Mouse (Mus musculus) stomach, embryonic 16.5 days (tissue): ENCODE data around the gene Cdk5r2. TPM values are rescaled to one million over a fixed set of nuclear protein-coding genes. Genes with fewer than 3 reads are reported as not detected.

Experiments
- ATAC-seq: fragments of 200-750 bp; cut with Nextera tagmentation; 2 replicates; pipeline ENCODE4 v1.8.0; 2017; ENCODE audit warnings: moderate number of reproducible peaks, moderate TSS enrichment; ENCODE audit not compliant: insufficient read depth, low FRiP score
- H3K27ac ChIP-seq: fragments of 300-500 bp; sonication (generic); 2 replicates; pipeline ENCODE4 v1.5.1; 2014; ENCODE audit warnings: low read length
- H3K27me3 ChIP-seq: fragments of 300-500 bp; sonication (generic); 2 replicates; pipeline ENCODE4 v1.6.1; 2014; ENCODE audit warnings: low read length, control low read depth, mixed read lengths; ENCODE audit not compliant: control insufficient read depth, insufficient read depth
- H3K36me3 ChIP-seq: fragments of 300-500 bp; sonication (generic); 2 replicates; pipeline ENCODE4 v1.6.1; 2014; ENCODE audit warnings: low read length; ENCODE audit not compliant: control insufficient read depth, insufficient read depth
- H3K4me1 ChIP-seq: fragments of 300-500 bp; sonication (generic); 2 replicates; pipeline ENCODE4 v1.6.1; 2014; ENCODE audit warnings: low read length, control low read depth, mixed read lengths; ENCODE audit not compliant: control insufficient read depth, insufficient read depth
- H3K4me2 ChIP-seq: fragments of 300-500 bp; sonication (generic); 2 replicates; pipeline ENCODE4 v1.6.1; 2014; ENCODE audit warnings: low read depth, low read length, mixed read lengths
- H3K4me3 ChIP-seq: fragments of 300-500 bp; sonication (generic); replicated peaks from 2 replicates; pipeline ENCODE4 v1.5.1; 2014; ENCODE audit warnings: mild to moderate bottlenecking, low read length
- H3K9ac ChIP-seq: fragments of 300-500 bp; sonication (generic); 2 replicates; pipeline ENCODE4 v1.6.1; 2014; ENCODE audit warnings: low read length
- H3K9me3 ChIP-seq: fragments of 300-500 bp; sonication (generic); replicated peaks from 2 replicates; pipeline ENCODE4 v1.6.1; 2016; ENCODE audit warnings: low read length, control low read depth; ENCODE audit not compliant: control insufficient read depth
- WGBS: fragments of 180-500 bp; shearing (Covaris S2); extraction: QIAGEN DNeasy Blood & Tissue Kit; methylation state at CpG from one replicate; pipeline ENCODE4 v1.1.7; 2014; 5-methylcytosine and 5-hydroxymethylcytosine counted together
- microRNA counts: library from miRNA; unstranded; fragments of <30 nt; microRNA quantifications from one replicate; lab custom pipeline; 2016
- microRNA-seq: library from miRNA; unstranded; fragments of <30 nt; microRNA quantifications from one replicate; pipeline ENCODE4, GENCODE M21; 2016
- polyA plus RNA-seq: library from polyadenylated mRNA; unstranded; fragments of >200 nt; fragmentation: Nextera tagmentation; extraction: Ambion mirVana; gene quantifications from 2 replicates; pipeline ENCODE4 v1.2.1, GENCODE M21; 2015

The Cdk5r2 gene
- polyA plus RNA-seq, 1 experiment from 2014 or later: 0.06 TPM

- no peaks in the 10 kb centered on the region for H3K36me3 ChIP-seq
- peaks cover 8% of the 10 kb centered on the region for H3K4me1 ChIP-seq
- no peak for ATAC-seq
- H3K9ac ChIP-seq: no peak overlapping the region
- no peak overlapping the region for H3K4me2 ChIP-seq
- WGBS: 7% methylated on average over 7 of the region's 7 CpGs
- peaks cover 53% of the 10 kb centered on the region for H3K27me3 ChIP-seq
- no peaks in the 10 kb centered on the region for H3K9me3 ChIP-seq
- no peak overlapping the region for H3K4me3 ChIP-seq
- no peak overlapping the region for H3K27ac ChIP-seq
Observed at GRCm38 (mm10) chr1:74897976-74898375, 43.2 kb downstream of the Cdk5r2 start.

- Histone ChIP-seq H3K9ac (no peak overlapping the region; the same call in 1 of the 2 replicates), H3K27ac (no peak overlapping the region; the same call in 1 of the 2 replicates), H3K36me3 (no peaks in the 10 kb centered on the region), H3K4me1 (peaks cover 8% of the 10 kb centered on the region), H3K9me3 (no peaks in the 10 kb centered on the region), H3K4me3 (no peak overlapping the region), H3K4me2 (no peak overlapping the region; the same call in 1 of the 2 replicates), H3K27me3 (peaks cover 44% of the 10 kb centered on the region)
- no peak for ATAC-seq
- 9% methylated on average over 7 of the region's 10 CpGs for WGBS
Observed at GRCm38 (mm10) chr1:74898656-74899431, 44.1 kb downstream of the Cdk5r2 start.

GRCm38 (mm10) chr1:74900341-74901285 is 45.9 kb downstream of the Cdk5r2 start:
- Histone ChIP-seq H3K4me3 (peak overlapping the region; percentile 43), H3K27ac (peak overlapping the region; percentile 59), H3K4me1 (peaks cover 8% of the 10 kb centered on the region), H3K4me2 (peak overlapping the region; percentile 69), H3K27me3 (peaks cover 46% of the 10 kb centered on the region), H3K36me3 (no peaks in the 10 kb centered on the region), H3K9me3 (no peaks in the 10 kb centered on the region), H3K9ac (peak overlapping the region; percentile 55)
- ATAC-seq: peak; percentile 89
- WGBS: 2% methylated on average over 65 of the region's 66 CpGs

- Histone ChIP-seq H3K9me3 (no peaks in the 10 kb centered on the region), H3K4me1 (peaks cover 8% of the 10 kb centered on the region), H3K27ac (no peak overlapping the region), H3K4me2 (no peak overlapping the region), H3K27me3 (peaks cover 46% of the 10 kb centered on the region), H3K4me3 (no peak overlapping the region), H3K9ac (no peak overlapping the region), H3K36me3 (no peaks in the 10 kb centered on the region)
- no peak for ATAC-seq
- WGBS: 7% methylated on average over 3 of the region's 3 CpGs
Observed at GRCm38 (mm10) chr1:74901686-74902085, 47.0 kb downstream of the Cdk5r2 start.

GRCm38 (mm10) chr1:74902191-74902590 is 47.5 kb downstream of the Cdk5r2 start:
- WGBS: 10% methylated on average over 6 of the region's 6 CpGs
- Histone ChIP-seq H3K27ac (no peak overlapping the region), H3K4me3 (no peak overlapping the region), H3K36me3 (no peaks in the 10 kb centered on the region), H3K9ac (no peak overlapping the region), H3K4me2 (no peak overlapping the region), H3K27me3 (peaks cover 41% of the 10 kb centered on the region), H3K4me1 (peaks cover 8% of the 10 kb centered on the region), H3K9me3 (no peaks in the 10 kb centered on the region)
- ATAC-seq: no peak

MicroRNA genes within 50 kb of the gene (microRNA counts, 519-probe panel; counts per million panel counts)
- microRNA mmu-miR-375 (lab: Ali Mortazavi, UCI): 3,804 counts per million, percentile 89 among the panel's probes with 10 or more counts

Small RNAs within 50 kb of the gene (microRNA-seq; reads per million reads assigned to microRNA genes)
- 15,798 reads per million, percentile 96 among the genes with 10 or more reads in this experiment for gene Mir375

Other genes with a start within 250 kb of the Cdk5r2 start
- gene Ttll4, start 193.2 kb upstream of the Cdk5r2 start, polyA plus RNA-seq: 11.4 and 14.4 TPM in 2 replicates
- 10.4 and 11.3 TPM in 2 replicates for gene Cyp27a1, start 141.4 kb upstream of the Cdk5r2 start, polyA plus RNA-seq
- gene Prkag3, start 105.7 kb upstream of the Cdk5r2 start, polyA plus RNA-seq: 0.31 and 1.8 TPM in 2 replicates
- gene Wnt6, start 83.0 kb upstream of the Cdk5r2 start, polyA plus RNA-seq: 2.4 and 2.8 TPM in 2 replicates
- 2.9 and 3.2 TPM in 2 replicates for gene Wnt10a, start 63.4 kb upstream of the Cdk5r2 start, polyA plus RNA-seq
- 0.15 and 0.44 TPM in 2 replicates for gene Fev, start 30.5 kb downstream of the Cdk5r2 start, polyA plus RNA-seq
- gene Cryba2, start 38.2 kb downstream of the Cdk5r2 start, polyA plus RNA-seq: 1.4 and 1.9 TPM in 2 replicates
- gene Cfap65, start 80.7 kb downstream of the Cdk5r2 start, polyA plus RNA-seq: 0.05 and 0.07 TPM in 2 replicates
- gene Ihh, start 96.7 kb downstream of the Cdk5r2 start, polyA plus RNA-seq: 19.0 and 22.0 TPM in 2 replicates